Mouse (Mus musculus) small intestine, adult 2 months (tissue): Measurements from ENCODE around the gene Hdac9. TPM values are rescaled to one million over a fixed set of nuclear protein-coding genes. Genes with fewer than 3 reads are reported as not detected.

ENCODE experiments used
- H3K27ac ChIP-seq: fragments of 200-500 bp; 2 replicates; pipeline ENCODE4 v1.5.1; 2012; ENCODE audit warnings: low read depth, low read length, control low read depth, inconsistent platforms; ENCODE audit not compliant: insufficient read depth
- H3K27me3 ChIP-seq: fragments of 200-500 bp; 2 replicates; pipeline ENCODE4 v1.6.1; 2012; ENCODE audit warnings: mild to moderate bottlenecking, moderate library complexity, low read length, inconsistent platforms; ENCODE audit not compliant: control insufficient read depth, insufficient read depth
- H3K36me3 ChIP-seq: fragments of 200-500 bp; 2 replicates; pipeline ENCODE4 v1.6.1; 2012; ENCODE audit warnings: mild to moderate bottlenecking, low read length, control low read depth, inconsistent platforms; ENCODE audit not compliant: control insufficient read depth, insufficient read depth
- H3K4me1 ChIP-seq: fragments of 200-500 bp; 2 replicates; pipeline ENCODE4 v1.6.1; 2012; ENCODE audit warnings: low read length, inconsistent platforms, mixed read lengths; ENCODE audit not compliant: control insufficient read depth, insufficient read depth, insufficient read length
- H3K4me3 ChIP-seq: fragments of 200-500 bp; 2 replicates; pipeline ENCODE4 v1.5.1; 2012; ENCODE audit warnings: low read depth, mild to moderate bottlenecking, control low read depth, inconsistent platforms, low read length, moderate library complexity
- CTCF ChIP-seq: fragments of 200-500 bp; IDR thresholded peaks from 2 replicates; pipeline ENCODE4 v1.5.1; 2012; ENCODE audit warnings: low read depth, mild to moderate bottlenecking, control low read depth, inconsistent platforms, low read length, moderate library complexity, mixed read lengths; ENCODE audit not compliant: insufficient replicate concordance, insufficient read length; ENCODE audit errors: extremely low read depth
- POLR2A ChIP-seq: fragments of 200-500 bp; IDR thresholded peaks from 2 replicates; pipeline ENCODE4 v1.6.1; 2012; ENCODE audit warnings: low read depth, mild to moderate bottlenecking, control low read depth, inconsistent platforms, low read length, moderate library complexity
- WGBS: fragments of 180-500 bp; shearing (Covaris S2); methylation state at CpG from one replicate; pipeline ENCODE4 v1.1.7; 2018; 5-methylcytosine and 5-hydroxymethylcytosine counted together
- polyA plus RNA-seq: library from polyadenylated mRNA; depleted of rRNA; stranded (reverse); fragments of >200 nt; gene quantifications from 2 replicates; pipeline ENCODE4 v1.2.3, GENCODE M21; 2012

Gene Hdac9
- polyA plus RNA-seq, 1 experiment = 0.84 TPM

DNA sequence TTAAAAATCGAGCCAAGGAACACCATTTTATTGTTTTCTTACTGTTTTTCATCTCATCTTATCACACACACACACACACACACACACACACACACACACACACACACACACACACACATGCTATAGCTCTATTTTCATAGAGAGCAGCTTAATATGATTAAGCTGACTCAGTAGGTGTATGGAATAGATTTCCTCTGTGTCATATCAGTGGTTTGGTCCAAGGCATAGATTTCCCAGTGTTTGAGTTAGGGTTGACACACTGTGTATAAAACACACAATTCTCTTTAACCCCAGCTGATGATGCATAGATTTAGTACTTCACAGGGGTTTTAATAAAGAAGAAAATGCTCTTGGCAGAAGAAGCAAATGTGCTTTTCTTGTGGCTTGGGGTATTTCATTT, 643.1 kb downstream of the Hdac9 start:
- Histone ChIP-seq H3K4me3 (no peak overlapping the region), H3K27me3 (no peaks in the 10 kb centered on the region), H3K27ac (no peak overlapping the region), H3K36me3 (no peaks in the 10 kb centered on the region), H3K4me1 (no peaks in the 10 kb centered on the region)
- 59% methylated on average over 1 of the region's 1 CpGs for WGBS
- no peak for TF ChIP-seq POLR2A
- TF ChIP-seq CTCF = no peak

GRCm38 (mm10) chr12:34270096-34270495, 646.8 kb downstream of the Hdac9 start:
- Histone ChIP-seq H3K27me3 (no peaks in the 10 kb centered on the region), H3K4me3 (no peak overlapping the region), H3K4me1 (no peaks in the 10 kb centered on the region), H3K27ac (no peak overlapping the region), H3K36me3 (no peaks in the 10 kb centered on the region)
- TF ChIP-seq CTCF (no peak), POLR2A (no peak)
- 85% methylated on average over 6 of the region's 6 CpGs for WGBS

- Histone ChIP-seq H3K36me3 (no peaks in the 10 kb centered on the region), H3K27ac (no peak overlapping the region), H3K4me3 (no peak overlapping the region), H3K4me1 (no peaks in the 10 kb centered on the region), H3K27me3 (no peaks in the 10 kb centered on the region)
- WGBS = 73% methylated on average over 13 of the region's 13 CpGs
- no peak for TF ChIP-seq POLR2A
- TF ChIP-seq CTCF = no peak
Observed at GRCm38 (mm10) chr12:34269472-34270040, 647.3 kb downstream of the Hdac9 start.

- Histone ChIP-seq H3K36me3 (no peaks in the 10 kb centered on the region), H3K27ac (no peak overlapping the region), H3K4me1 (no peaks in the 10 kb centered on the region), H3K4me3 (no peak overlapping the region), H3K27me3 (no peaks in the 10 kb centered on the region)
- TF ChIP-seq CTCF (no peak), POLR2A (no peak)
- WGBS = 66% methylated on average over 4 of the region's 4 CpGs
Observed at GRCm38 (mm10) chr12:34259651-34260050, 657.2 kb downstream of the Hdac9 start.

DNA sequence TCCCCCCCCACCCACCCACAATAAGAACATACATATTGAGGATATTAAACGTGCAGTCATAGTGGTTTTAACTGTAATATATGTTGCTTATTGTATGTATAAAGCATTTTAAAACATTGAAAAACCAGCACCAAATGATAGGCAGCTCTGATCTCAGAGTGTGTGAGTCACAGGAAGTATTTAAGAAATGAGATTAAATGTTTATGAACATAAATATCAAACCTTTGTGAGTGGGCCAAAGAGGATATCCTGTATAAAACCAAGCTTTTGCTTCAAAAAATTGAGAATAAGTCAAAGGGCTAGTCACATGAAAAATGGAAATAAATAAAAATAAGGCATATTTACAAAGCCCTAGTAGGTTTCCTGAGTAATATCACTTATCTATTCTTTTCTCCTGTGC, 667.7 kb downstream of the Hdac9 start:
- H3K36me3 ChIP-seq = no peaks in the 10 kb centered on the region
- no peak overlapping the region for H3K27ac ChIP-seq
- H3K27me3 ChIP-seq = no peaks in the 10 kb centered on the region
- H3K4me1 ChIP-seq = no peaks in the 10 kb centered on the region
- H3K4me3 ChIP-seq = no peak overlapping the region
- TF ChIP-seq POLR2A (no peak), CTCF (no peak)
- WGBS = 53% methylated on average over 1 of the region's 1 CpGs

GRCm38 (mm10) chr12:34248193-34249121, 668.4 kb downstream of the Hdac9 start:
- Histone ChIP-seq H3K27me3 (no peaks in the 10 kb centered on the region), H3K36me3 (no peaks in the 10 kb centered on the region), H3K4me1 (no peaks in the 10 kb centered on the region), H3K27ac (no peak overlapping the region), H3K4me3 (no peak overlapping the region; the same call in 1 of the 2 replicates)
- WGBS = 77% methylated on average over 18 of the region's 18 CpGs
- TF ChIP-seq CTCF = no peak

- Histone ChIP-seq H3K27me3 (no peaks in the 10 kb centered on the region), H3K36me3 (no peaks in the 10 kb centered on the region), H3K27ac (no peak overlapping the region), H3K4me3 (no peak overlapping the region), H3K4me1 (no peaks in the 10 kb centered on the region)
- no peak for TF ChIP-seq CTCF
- no peak for TF ChIP-seq POLR2A
- 83% methylated on average over 3 of the region's 3 CpGs for WGBS
Observed at GRCm38 (mm10) chr12:34238796-34239195, 678.1 kb downstream of the Hdac9 start.
